Mouse (Mus musculus) layer of hippocampus, postnatal 36 days (tissue): Measurements from ENCODE around the gene Vps53. TPM values are rescaled to one million over a fixed set of nuclear protein-coding genes. Genes with fewer than 3 reads are reported as not detected.

Experiments used
- DNase-seq, 2 experiments: peaks; one replicate each; pipeline ENCODE4 v3.0.0; 2022
- total RNA-seq, 2 experiments: library from RNA; stranded (reverse); gene quantifications; 2 replicates each; pipeline ENCODE4 v1.2.3; 2021

The Vps53 gene
- total RNA-seq, 2 experiments from 2014 or later = 92.2 to 99.8 TPM

DNA sequence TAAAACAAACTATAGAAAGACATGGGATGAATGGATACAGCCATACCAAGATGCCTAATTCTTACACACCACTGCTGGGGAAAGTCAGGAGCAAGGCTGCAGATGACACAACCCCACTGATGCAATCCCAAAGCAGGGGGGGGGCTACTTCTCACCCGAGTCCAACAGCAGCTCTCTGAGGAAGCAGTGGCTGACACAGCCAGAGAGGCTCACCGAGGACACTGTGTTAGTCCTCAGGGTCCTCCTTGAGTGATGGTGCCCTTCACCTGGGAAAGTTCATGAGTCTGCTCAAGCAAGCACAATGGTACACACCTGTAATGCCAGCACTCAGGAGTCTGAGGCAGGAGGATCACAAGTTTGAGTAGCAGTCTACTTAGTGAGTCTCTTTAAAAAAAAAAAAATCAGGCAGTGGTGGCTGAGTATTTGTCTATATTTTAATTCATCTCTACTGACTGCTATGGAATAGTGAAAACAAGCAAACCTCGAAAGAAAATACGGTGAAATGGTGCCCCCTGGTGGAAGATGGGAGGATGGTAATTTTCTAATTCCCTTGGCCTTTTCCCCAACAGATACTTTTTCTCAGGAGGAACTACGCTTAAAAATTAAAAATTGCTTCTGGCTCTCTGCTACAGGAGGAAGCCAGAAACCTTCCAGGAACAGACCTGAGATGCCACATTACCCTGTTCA lies 12.2 kb downstream of the Vps53 start:
- peak; percentile 56 to 73 for DNase-seq

DNA sequence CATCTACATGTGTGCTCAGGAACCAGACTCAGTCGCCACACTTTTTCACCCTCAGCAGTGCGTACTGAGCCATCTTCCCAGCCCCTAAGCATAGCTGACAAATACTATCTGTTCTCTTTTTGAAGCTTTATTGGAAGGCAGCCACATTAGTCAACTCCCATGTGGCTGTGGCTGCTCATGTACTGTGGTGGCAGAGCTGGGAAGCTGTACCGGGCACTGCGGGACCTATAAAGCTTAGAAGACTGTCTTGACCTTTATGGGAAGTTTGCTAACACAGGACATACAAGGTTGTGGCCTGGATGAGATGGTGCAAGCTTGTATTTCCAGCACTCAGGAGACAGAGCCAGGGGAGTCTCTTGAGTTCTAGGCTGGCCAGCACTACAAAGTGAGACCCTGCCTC lies 12.8 kb downstream of the Vps53 start:
- peak in 1 of 2 experiments; percentile 15 for DNase-seq

DNA sequence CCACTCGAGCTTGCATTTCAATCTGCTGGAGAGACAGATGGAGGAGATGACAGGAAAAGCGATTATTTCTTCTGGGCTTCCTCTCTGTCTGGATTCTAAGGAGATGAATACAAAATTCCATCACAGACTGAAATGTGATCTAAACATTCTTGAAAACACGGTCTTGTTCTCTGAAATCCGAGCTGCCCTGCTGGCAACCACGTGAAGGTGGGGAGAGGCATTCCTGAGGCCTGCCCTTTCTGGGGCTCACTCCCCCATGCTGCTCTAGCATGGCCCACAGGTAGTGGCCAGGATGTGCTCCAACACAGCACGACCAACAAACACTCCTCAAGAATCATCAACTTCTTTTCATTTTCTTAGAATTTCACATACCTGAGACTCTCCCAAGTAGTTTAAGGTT lies 19.2 kb downstream of the Vps53 start:
- DNase-seq = no peak

DNA sequence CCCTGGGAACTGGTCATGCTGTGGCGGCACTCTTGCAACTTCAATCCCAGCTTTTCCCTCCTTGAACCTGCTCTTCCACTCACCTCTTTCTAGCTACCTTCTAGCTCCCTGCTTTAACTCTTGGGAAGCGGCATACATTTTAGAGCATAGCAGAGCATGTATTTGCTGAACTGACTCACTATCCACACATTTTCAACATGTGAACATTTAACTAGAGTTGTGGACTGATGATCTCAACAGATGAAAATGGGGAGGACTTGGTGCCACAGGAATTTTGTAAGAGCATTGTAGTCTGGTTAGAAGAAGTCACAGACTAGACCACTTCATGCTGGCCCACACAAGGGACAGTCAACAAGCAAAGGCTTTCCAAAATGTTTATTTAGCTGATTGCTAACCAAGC lies 21.1 kb downstream of the Vps53 start:
- no peak for DNase-seq

DNA sequence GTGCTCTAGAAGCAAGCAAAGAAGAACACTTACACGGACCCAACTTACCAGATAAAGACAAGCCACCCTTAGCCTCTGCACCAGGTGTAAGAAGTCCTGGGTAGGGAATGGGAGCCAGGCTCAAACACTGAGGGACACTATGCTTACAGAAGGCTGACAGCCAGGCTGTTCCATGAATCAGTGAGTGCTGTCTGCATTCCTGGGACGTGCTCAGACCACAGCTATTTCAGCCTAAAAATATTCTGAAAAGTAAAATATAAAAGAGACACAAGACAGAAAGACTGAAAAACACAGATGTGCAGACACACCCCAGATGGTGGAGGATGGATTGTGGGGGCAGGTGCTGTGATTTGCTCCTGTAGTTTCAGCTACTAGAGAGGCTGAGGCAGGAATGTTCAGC lies 24.6 kb downstream of the Vps53 start:
- no peak for DNase-seq

DNA sequence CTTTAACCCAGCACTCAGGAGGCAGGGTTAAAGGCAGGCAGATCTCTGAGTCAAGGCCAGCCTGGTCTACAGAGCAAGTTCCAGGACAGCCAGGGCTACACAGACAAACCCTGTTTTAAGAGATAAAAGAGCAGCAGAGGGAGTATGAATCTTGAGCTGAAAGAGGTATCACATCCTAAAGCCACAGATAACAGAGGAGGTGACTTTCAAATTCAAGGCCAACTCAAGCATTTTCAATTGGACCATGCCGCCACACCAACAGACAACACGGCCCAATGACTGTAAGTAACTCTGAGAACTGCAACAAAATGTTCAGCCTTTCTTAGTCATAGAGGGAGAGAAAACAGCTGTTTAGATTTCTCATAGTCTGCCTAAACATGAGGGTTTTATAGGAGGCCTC lies 25.2 kb downstream of the Vps53 start:
- no peak for DNase-seq

DNA sequence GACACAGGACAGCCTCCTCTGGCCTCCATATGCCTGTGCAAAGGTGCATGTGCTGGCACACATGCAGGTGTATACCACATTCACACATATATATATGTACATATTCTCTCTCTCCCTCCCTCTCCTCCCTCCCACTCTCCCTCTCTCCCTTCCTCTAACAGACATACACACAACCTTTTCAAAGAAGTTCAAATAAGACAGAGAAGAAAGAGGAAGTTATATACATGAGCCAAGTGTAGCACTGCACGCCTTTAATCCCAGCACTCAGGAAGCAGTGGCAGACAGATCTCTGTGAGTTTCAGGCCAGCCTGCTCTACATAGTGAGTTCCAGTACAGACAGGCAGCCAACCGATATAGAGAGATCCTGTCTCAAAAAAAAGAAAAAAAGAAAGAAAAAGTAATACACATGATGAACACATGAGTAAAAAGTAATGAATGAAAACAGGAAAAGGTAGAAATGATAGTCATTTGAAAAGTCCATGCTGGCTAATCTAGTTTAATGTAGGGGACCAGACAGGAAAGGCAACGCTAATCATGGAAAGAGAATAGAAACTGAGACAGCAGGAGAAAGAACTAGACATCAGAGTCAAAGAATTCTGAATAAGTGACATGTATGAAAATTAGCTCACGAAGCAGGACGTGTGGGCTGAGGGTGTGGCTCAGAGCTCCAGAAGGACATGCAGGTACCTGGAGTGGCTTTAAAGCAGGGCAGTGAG lies 26.1 kb downstream of the Vps53 start:
- no peak for DNase-seq

DNA sequence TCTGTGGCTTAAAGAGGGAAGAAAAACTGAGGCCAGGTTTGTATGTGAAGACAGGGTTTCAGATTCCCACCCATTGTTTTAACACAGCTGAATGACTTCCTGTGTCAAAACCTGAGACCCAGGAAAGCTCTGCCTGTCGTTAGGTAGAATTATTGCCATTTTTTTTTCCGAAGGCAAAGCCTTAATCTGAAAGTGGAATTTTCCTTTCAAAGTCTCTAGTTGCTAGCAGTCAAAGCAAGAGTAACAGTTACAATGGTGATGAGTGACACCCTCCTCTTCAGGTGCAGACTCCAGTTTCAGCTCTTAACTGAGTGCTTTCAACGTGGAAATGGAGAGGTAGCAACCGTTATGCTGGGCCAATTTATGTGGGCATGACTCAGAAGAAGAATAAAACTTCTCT lies 28.5 kb downstream of the Vps53 start:
- DNase-seq = no peak

DNA sequence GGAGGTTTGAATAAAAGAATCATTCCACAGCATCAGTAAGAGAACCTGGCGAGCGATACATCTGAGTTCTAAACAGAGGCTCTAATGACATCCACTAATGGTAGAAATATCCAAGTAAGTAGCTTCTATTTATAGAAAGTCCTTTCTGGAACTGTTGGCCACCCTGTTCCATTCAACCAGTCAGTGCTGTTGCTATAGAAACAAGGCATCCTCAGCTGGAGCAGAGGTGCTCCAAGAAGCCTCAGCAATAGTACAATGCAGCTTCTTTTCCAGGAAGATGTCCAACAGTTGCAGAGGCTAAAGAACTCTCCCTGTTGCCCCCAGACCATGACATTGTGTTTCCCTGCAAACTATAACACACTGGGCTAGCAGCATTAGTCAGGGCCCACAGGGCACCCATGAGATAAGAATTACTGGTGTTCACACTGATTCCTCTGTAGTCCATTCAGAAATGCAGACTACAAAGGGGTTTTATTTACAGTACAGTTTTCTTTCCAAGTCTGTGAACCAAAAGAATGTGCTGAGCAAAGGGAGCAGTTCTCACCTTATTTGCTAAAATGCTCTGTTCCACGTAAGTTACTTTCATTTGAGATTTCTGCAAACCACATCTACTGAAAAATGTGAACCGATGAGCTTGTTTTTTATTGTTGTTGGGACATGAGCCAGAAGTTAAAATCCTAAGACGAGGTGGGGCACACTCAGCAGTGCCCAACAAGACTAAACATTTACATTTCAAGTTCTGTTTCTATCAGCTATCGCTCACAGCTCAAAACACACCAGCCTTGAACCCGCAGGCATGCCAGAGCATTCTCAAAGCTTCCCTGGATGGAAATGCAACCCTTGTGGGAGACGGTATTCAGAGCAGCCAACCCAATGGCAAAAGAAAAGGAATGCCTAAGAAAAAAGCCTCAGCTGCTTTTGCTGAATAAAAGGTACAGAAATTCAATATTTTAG lies 31.1 kb downstream of the Vps53 start:
- peak in 1 of 2 experiments; percentile 7 for DNase-seq

DNA sequence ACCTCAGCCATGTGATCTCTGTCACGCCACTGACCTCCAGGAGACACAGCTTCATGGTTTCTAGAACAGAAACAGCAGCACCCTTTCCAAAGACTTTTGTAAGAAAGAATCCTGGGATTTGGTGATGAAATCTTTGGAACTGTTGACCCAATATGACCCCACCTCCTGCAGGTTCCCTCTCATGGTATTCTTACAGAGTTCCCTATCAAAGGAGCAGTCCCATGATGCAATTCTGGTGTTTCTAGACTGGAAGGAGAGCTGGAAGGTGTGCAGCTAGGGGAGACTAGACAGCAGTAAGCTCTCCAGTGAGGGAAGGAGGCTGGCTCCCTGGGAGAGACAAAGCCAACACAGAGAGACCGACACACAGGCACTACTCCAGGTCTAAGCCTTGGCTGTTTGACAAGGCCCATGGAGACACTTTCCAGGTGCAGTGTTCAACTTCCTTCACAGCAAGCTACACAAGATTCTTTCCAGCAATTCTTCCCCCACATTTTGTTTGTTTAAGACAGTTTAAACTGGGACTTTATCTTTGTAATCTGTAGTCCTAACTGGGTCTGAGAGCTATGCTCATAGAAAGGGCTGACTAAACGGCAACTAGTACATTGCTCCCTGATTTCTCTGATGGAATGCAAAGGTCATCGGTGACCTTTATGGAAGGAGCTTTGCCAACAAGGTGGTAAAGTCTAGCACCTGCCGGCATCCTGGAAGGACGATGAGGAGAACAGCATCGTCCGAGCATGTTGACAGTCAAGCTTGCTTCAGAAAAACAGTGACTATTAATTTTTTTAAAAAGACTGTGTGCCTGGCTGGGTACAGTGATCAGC lies 33.0 kb downstream of the Vps53 start:
- DNase-seq = no peak

DNA sequence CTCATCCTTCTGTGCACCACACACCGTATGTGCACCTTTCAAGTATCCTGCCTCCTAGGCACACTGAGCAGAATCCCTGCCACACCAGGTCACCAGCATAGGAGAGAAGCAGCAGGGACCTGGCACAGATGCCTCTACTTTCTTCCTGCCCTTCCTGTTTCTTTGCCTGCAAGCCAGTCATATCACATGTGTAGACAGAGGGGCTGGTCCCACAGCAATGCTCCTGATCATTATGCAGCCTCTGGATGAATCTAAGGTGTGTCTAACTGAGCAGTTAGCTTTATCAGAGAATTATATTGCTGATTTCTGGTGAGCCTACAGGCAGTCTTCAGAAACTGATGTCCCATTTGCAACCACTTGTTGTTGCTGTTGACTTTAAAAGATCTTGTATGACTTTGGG lies 34.3 kb downstream of the Vps53 start:
- DNase-seq = no peak

DNA sequence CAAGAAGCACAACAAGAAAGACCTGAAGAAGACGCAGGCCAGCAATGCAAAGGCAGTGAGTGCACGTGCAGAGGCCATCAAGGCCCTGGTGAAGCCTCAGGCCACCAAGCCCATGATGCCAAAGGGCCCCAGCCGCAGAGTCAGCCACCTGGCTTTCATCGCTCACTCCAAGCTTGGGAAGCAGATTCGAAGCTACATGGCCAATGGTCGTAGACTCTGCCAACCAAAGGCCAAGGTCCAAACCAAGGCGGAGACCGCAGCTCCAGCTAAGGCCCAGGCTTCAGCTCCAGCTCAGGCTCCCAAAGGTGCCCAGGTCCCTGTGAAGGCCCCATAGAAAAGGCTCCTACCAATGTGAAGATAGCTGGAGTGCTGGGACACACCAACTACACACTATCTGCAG lies 35.1 kb downstream of the Vps53 start:
- DNase-seq = no peak

DNA sequence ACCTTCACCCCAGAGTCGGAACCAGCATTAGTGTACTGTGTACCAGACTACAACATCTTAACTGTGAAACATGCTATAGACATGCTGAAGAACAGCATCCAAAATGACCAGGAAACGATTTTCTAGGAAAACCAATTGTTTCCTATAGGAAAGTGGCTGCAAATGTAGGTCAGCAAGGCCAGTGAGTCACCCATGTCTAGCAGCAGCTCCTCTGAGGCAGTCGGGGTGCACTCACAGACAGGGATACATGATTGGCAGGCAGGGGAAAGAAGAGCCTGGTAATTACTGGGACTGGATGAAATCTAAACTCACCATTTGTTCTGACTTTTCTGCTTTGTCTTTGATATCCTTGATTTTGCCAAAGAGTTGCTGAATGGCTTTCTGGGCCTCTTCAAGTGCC lies 41.5 kb downstream of the Vps53 start:
- DNase-seq = no peak

DNA sequence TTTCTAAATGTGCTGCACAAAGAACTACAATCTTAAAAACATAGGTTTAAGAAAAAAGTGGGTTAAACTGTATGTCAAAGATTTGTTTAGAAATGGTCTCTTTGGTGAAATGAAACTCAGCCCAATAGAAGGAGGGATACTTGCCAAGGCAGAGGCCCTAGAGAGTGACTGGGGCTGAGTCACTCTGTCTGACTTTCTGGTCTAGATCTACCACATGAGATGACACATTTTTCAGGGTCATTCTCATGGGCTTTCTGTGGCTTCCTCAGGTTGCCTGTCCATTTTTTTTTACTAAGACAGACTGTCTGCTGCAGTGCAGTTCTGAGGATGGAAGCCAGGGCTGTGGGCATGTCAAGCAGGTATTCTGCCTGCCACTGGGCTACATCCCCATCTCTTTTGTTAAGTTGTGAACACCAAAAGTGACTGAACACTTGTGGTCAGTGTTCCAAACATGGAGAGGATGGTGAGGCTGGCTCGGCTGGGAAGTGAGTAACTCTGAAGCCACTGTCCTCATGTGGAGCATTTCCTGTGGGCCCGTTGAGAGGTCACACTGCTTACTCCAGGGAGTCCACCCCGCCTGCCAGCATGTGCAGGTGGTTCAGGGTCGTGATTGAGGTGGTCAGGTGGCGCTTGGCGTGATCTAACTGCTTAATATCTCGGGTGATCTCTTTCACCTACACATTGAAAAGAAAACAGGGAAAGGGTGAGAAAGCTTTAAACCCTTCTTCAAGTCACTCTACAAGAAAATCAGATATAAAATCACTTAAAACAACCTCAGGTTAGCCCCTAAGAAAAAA lies 43.6 kb downstream of the Vps53 start:
- no peak for DNase-seq

DNA sequence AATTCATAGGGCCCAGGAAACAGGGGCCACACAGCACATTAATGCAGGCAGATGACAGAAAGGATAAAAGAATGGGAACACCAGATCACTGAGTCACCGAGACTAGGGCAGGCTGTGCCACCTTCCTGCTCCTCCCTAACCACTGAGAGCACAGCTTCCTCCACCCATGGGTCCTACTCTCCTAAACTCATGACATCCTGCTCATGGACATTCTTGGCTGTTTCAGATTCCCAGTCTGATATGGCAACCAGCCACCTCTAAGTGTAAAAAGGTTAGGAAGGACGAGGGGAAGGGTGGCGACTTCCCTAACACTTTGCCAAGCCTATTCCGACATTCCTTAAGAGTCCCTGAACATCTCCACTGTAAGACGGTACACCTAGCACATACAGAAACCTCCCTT lies 48.6 kb downstream of the Vps53 start:
- no peak for DNase-seq

DNA sequence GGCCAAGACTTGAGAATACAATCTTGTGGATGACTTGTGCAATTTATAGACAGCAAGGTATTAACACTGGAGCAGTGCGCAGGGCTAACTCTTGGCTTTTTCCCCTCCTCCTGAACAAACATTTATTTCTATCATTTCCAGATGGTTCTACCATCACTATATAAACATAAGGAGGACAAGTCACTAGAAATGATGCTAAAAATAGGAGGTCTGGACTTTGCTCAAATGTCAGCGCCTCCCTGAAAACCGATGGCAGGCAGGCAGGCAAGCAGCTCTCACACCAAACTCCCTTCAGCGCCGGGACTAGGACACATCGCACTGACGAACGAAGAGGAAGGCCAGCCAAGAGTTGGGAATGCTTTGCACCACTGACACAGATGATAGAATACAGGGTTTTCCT lies 54.1 kb downstream of the Vps53 start:
- no peak for DNase-seq

DNA sequence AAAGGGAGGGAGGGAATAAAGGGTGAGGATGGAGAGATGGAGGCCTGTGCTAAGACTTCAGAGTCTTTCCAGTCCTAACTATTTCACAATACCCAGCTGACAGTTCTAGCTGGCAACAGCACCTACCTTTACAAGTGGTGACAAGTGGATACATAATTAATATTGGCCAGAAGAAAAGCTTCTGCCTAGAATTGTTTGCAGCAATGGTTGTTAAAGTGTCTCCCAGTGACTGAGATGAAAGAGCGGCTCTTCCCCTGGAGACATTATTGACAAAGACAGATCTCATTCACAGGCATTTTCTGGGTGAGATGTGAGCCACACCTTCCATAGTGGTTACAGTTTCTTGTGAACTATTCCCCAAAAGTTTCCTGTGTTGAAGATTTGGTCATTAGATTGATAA lies 55.9 kb downstream of the Vps53 start:
- no peak for DNase-seq

DNA sequence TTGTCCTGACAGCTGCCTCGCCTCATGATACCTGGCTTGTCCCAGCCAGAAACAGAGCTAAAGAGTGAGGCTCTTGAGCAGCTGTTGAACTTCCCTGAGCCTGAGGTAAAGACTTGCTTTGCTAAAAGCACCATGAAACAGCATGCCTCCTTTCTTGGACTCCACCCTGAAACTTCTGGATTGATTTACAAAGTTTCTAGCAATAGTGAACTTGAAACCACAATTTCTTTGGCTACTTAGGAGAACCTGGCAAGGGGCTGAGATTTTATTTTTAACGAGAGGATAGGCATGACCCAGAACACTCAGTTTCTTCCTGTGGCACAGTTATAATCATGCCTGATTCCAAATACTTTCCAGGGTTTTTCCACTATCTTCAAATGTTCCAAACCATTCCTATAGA lies 56.9 kb downstream of the Vps53 start:
- no peak for DNase-seq

DNA sequence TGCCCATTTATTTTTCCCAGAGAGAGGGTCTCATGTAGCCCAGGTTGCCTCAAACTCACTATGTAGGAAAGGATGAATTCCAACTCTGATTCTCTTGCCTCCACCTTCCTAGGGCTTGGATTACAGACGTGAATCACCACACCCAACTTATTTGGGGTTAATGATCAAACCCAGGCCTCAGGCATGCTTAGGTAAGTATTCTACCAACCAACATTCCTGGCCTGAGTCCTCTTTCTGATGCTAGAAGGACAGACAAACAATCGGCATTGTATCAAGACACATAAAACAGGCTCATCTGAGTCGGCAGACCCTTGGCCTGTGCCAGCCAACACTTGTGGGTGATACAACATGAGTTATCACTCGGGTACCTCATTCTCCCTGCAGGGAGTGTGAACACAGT lies 58.4 kb downstream of the Vps53 start:
- DNase-seq = no peak

DNA sequence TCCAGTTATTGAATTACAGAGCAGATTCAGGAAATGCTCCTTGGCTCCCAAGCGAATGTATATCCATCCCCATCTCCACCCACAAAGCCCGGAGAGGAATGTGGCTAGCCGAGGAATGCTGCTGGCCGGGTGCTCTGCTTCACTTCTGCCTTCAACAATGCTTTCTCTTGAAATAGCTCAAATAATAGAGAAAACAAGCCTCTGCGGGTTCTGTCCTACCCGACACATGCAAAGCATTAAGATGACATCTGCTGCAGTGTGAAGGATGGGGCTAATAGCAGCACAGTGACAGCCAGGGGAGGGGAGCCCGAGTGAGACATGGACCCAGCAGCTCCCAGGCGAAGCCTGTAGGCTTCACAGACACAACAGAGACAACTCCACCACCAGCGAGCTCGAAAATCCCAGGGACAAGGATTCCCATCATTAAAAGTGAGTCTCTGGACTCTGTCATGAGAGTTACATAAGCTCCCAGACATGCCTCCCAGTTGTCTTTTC lies 59.0 kb downstream of the Vps53 start:
- peak; percentile 58 to 66 for DNase-seq

DNA sequence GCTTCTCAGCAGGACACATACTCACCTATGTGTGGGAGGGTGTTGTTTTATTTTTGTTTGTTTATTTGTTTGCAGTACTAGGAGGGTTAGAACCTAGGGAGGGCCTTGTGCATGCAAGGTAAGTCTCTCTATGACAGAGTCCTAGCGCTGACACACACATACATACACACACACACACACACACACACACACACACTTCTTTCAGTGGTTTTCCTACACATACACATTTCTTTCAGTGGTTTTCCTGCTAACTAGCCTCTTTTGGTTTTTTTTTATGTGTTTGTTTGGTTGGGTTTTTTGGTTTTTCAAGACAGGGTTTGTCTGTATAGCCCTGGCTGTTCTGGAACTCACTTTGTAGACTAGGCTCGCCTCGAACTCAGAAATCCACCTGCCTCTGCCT lies 69.0 kb downstream of the Vps53 start:
- DNase-seq = no peak
